Mouse (Mus musculus) fibroblast of lung, adult 2 months (primary cell): ENCODE data around the gene Syn3.
A peak's percentile ranks its signal among the peaks of the same experiment; 100 is the strongest.

Source experiments
- DNase-seq: peaks from one replicate; pipeline ENCODE4 v3.0.0-alpha.2; 2011; ENCODE audit warnings: low read depth

The Syn3 gene

GRCm38 (mm10) chr10:86369346-86369745 is 129.3 kb downstream of the Syn3 start:
- no peak for DNase-seq

DNA sequence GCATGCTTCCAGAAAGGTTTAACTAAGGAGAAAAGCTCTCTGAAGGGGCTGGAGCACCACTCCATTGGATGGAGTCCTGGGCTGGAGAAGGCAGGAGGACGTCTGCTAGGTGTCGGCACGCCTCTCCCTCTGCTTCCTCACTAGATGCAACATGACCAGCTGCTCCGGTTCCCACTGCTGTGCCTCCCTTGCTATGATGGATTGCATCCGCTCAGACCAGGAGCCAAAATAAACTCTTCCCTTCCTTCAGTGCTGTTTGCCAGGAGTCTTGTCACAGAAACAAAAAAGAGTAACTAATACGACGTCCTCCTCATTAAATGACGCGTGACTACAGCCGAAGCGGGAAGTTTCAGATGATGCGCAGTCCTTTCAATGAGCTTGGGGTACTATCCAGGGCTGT is 129.9 kb downstream of the Syn3 start:
- no peak for DNase-seq

DNA sequence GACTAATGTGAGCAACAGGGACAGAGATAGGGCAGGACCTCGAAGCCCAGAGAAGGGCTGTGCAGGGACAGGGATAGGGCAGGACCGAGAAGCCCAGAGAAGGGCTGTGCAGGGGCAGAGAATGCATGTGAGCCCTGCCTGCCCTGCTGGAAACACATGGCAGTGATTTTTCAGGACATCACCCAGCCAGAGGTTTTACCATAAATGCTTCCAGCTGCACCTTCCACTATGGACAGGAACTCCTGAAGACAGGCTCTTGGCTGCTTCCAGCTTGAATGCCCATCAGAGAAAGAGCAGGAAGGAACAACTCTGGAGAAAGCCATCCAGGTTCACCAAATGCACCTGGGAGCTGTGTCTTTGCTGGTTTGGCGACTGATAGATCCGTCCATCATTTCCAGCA is 131.3 kb downstream of the Syn3 start:
- no peak for DNase-seq

GRCm38 (mm10) chr10:86365632-86366092 is 133.0 kb downstream of the Syn3 start:
- DNase-seq, result no peak

DNA sequence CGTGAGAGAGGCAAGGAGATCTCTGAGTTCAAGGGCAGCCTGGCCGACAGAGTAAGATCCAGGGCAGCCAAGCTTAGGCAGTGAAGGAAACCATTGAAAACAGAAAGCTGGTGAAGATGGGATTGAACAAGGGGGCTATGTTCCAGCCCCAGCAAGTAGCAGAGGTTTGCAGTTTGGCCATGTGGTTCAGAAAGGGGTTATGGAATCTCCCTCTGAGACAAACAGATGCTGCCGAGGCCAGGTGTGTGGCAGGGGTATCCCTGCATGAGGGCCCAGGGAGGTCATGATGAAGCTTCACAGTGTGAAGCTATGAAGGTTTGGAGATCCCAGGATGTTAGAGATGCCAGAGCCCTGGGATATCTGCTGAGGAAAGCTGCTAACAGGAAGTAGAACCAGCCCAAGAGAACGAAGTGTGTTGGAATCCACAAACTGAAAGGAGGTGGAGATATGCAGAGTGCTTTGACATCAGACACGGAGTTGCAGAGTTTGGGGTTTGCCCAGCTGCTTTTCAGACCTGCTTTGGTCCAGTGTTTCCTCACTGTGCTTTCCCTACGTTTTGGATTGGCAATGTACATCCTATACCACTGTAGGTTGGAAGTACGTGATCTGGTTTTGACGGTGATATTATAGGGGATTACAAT is 134.9 kb downstream of the Syn3 start:
- DNase-seq, result no peak

GRCm38 (mm10) chr10:86359699-86360098 is 139.0 kb downstream of the Syn3 start:
- no peak for DNase-seq

GRCm38 (mm10) chr10:86359208-86359607 is 139.5 kb downstream of the Syn3 start:
- DNase-seq, result no peak

DNA sequence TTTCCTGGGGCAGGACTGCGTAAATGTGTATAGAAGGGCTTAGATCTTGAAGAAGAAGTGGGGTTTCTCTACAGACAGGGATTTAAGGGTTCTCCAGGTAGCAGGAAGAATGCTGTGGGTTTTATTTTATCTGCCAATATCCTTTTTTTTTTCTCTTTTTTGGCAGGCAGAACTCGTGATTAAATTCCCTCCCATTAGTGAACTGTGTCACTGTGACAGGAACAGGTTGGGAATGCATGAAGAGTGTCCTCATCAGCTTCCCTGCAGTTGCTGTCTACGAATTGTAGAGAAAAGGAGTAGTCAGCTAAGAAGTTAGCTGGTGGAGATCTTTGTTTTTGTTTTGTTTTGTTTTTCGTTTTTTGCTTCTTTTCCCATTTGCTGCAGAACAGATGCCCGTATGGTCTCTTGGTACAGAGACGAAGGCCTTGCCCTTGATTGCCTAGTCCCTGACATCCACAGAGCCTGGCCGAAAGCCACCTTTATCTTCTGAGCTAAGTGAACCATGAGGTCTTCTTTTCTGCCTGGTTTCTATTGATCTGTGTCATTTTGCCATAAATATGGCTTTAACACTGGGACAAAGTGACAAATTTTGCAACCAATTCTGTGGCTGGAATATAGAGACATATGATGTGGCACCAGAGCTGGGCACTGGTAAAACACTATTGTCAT is 140.3 kb downstream of the Syn3 start:
- DNase-seq, result no peak

GRCm38 (mm10) chr10:86356819-86357563 is 141.7 kb downstream of the Syn3 start:
- DNase-seq, result no peak

- DNase-seq, result no peak
Observed at GRCm38 (mm10) chr10:86352521-86352920, 146.2 kb downstream of the Syn3 start.

DNA sequence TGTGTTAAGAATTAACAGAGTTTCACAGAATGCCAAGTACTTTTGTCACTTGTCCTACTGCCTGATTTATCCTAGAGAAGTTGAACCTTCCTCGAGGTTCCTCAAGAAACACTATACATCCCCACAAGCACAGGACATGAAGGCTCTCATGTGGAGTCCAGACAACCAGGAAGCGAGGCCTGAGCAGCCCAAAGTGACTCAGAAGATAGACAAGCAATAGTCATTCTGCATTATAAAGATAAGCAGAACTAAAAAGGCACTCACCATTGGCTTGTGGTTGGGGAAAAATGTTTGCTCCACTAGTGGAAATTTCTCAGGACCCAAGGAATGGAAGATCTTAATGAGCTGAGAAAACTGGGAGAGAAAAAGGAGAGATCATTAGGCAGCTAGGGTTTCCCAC is 147.4 kb downstream of the Syn3 start:
- DNase-seq, result no peak

DNA sequence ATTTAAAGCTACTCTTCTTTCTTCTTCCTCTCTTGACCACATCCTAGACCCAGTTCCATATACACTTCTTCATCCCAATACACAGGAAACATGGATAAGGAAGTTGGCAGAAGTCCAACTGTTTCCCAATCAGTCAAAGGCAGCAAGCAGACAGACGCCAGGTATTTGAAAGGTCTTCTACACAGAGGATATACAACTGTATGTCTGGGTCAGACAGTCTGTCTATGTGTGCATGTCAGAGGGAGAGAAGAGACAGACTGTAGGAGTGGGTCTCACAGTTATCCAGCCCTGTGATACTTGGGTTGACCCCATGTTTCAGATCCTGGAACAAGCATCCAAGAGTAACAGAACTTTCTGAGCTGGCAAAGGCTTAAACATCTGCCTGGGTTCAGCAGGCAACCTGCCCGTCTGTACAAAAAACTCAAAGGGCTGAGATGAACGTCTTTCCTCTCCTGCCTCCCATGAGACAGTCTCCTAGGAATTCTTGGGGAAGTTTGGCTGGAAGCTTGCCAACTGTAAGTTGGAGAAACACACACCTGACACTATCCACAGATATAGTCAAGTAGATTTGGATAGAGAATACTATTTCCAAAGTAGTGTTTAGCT is 152.4 kb downstream of the Syn3 start:
- no peak for DNase-seq

DNA sequence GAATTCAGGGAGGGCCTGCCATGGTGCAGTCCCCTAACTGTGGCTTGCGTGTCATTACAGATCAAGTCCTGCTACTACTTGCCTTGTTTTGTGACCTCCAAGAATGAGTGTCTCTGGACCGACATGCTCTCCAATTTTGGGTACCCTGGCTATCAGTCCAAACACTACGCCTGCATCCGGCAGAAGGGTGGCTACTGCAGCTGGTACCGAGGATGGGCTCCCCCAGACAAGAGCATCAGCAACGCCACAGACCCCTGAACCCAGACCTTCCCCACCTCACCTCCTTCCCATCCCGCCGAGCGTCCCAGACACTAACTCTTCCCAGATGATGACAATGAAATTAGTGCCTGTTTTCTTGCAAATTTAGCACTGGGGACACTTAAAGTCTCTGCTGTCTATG is 153.1 kb downstream of the Syn3 start:
- DNase-seq, result no peak

GRCm38 (mm10) chr10:86344654-86345053 is 154.0 kb downstream of the Syn3 start:
- DNase-seq, result no peak

GRCm38 (mm10) chr10:86343931-86344330 is 154.8 kb downstream of the Syn3 start:
- DNase-seq, result no peak

DNA sequence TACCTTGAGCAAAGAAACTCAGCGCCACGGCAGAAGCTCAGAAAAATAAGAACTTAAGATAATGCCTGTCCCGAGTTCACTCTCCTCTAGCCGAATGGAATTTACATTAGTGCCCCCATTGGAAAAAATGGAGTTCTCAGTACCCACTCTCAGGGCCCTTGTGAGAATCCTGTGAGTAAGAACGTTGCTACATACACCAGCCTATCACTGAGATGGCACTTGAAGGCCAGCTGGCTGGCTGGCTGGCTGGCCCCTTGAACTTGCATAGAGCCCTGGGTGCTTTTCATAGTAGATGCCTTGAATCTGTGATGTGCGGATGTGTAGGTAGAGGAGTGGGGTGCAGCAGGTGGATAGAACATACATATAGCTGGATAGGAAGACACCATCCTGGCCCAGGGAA is 155.3 kb downstream of the Syn3 start:
- DNase-seq, result no peak

- DNase-seq, result no peak
Observed at GRCm38 (mm10) chr10:86342713-86343112, 156.0 kb downstream of the Syn3 start.

DNA sequence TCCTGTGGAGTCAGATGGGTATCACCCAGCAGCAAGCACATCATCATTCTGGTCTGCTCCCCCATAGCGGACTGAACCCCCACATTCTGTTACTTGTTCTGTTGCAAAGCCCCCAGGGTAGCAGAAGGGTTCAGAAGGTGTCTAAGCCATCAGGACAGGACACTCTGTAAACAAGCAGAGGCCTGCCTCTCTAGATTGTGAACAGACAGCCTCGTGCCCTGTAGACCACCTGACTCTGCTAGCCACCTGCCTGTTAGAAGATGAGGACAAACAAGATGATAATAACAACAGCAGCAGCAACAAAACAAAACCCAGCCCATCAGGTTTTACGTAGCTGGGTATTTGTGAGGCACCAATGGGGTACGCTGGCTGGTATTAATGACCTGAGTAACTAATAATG is 156.5 kb downstream of the Syn3 start:
- DNase-seq, result no peak

DNA sequence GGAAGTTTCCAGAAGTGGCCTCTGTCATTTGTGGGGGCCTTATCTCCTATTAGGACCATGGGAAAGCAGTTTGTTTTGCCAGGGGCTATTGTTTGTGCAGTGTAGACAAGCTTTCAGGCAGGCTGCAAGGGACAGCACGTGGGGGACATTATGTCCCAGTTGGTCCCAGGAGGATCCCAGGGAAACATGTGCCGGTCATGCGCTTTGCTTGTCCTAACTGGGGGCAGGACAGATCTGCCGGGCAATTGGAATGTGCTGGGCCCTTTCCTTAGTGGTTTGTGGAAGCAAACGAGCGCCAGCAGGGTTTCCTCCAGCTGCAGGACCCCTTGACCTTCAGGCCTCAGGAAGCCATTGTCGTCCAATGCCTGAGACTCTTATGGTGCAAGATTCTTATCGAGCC is 157.1 kb downstream of the Syn3 start:
- DNase-seq, result no peak

DNA sequence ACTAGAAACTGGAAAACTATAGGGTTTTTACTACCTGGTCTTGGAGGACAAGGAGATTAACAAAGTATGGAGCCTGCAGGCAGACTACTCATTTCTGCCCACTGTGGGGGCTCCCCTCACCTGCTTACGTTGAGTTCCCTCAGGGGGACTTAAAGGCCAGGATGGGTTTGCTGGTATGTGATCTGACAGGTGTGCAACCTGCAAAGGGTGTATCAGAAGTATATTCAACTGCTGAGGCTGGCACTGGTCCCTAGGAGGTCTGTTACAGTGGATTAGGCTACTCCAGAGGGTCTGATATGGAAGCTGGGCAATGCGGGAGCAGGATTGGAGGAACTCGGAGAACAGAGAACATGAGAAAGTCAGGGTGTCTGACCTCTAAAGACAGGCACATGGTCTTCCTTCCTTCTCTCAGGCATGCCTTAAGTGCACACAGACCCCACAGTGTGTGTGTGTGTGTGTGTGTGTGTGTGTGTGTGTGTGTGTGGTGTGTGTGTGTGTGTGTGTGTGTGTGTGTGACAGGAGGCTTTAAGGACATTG is 157.6 kb downstream of the Syn3 start:
- DNase-seq, result no peak

DNA sequence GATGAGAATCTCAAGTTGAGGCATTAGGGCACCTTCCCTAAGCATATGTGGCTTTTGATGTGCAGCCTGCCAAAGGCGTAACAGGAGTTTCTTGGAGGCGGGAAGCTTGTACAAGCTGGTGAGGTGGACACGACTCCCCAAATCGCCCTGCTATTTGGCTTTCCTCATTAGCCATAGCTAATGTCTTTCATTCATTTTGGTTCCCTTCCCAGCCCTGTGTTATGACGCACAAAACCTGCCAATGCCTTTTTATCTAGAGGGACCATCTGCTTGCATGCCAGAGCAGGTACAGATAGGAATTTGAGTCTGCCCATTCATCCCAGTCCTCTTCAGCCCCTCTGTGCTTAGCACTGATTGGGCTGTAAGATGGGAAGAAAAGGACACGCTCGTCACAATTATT is 158.3 kb downstream of the Syn3 start:
- DNase-seq, result no peak

- peak; percentile 99 for DNase-seq
Observed at GRCm38 (mm10) chr10:86339649-86340379, 158.9 kb downstream of the Syn3 start.
